Mouse (Mus musculus): Measurements from ENCODE around the gene Hrasls5. TPM values are rescaled to one million over a fixed set of nuclear protein-coding genes. Genes with fewer than 3 reads are reported as not detected.

Hrasls5 gene
- total and polyA plus RNA-seq, 2 experiments: not detected

GRCm38 (mm10) chr19:7601551-7601950 is 10.8 kb upstream of the Hrasls5 start:
- H3K4me1 ChIP-seq (ENCODE audit: control insufficient read depth, insufficient read depth, low read length): no peaks in the 10 kb centered on the region

DNA sequence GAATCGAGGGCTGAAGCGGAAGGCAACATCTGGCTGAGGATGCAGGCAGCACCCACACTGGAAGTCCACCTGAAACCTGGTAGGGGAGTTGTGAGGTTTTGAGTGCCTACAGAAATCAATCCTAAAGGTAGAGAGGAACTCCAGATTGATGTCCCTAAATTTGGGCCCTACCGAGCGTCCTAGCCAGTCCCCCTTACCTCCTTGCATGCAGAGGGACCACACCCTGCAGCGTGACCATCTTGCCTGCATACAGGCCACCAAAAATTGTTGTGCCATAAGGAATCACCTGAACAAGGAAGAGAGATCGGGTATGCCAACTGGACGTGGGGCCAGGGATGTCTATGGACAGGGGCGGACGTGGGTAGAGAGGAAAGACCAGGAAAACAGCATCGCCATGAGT is 8.2 kb upstream of the Hrasls5 start:
- H3K79me2 ChIP-seq (ENCODE audit: control insufficient read depth, insufficient read depth, low read length): no peaks in the 10 kb centered on the region
- TF ChIP-seq POLR2A (IDR thresholded peaks at IDR 0.05; ENCODE audit: extremely low read depth, insufficient read depth, low read length) (no peak), CTCF (IDR thresholded peaks at IDR 0.05; ENCODE audit: low read depth, low read length) (no peak)
- no peaks in the 10 kb centered on the region for H3K4me1 ChIP-seq (ENCODE audit: control insufficient read depth, insufficient read depth, low read length)
- DNase-seq (ENCODE audit: extremely low read depth, low read depth, low spot score): no peak
- H3K27me3 ChIP-seq (ENCODE audit: control insufficient read depth, insufficient read depth, low read length): no peaks in the 10 kb centered on the region
- WGBS: 93% methylated on average over 10 of the region's 10 CpGs
- no peaks in the 10 kb centered on the region for H3K36me3 ChIP-seq (ENCODE audit: control insufficient read depth, insufficient read depth, low read length)
- no peak overlapping the region for H3K27ac ChIP-seq (replicated peaks; ENCODE audit: insufficient read depth, low read depth, low read length)
- no peak overlapping the region for H3K4me3 ChIP-seq (ENCODE audit: insufficient read depth, low read depth, low read length)
- no peak overlapping the region for H3K9ac ChIP-seq (ENCODE audit: low read depth, low read length)

More at GRCm38 (mm10) chr19:7601551-7601950, 10.8 kb upstream of the Hrasls5 start:
- 93% methylated on average over 4 of the region's 4 CpGs for WGBS
- H3K79me2 ChIP-seq (ENCODE audit: control insufficient read depth, insufficient read depth, low read length): no peaks in the 10 kb centered on the region
- H3K4me3 ChIP-seq (ENCODE audit: insufficient read depth, low read depth, low read length): no peak overlapping the region
- no peak for TF ChIP-seq POLR2A (IDR thresholded peaks at IDR 0.05; ENCODE audit: extremely low read depth, insufficient read depth, low read length)
- TF ChIP-seq CTCF (IDR thresholded peaks at IDR 0.05; ENCODE audit: low read depth, low read length): no peak
- no peak for DNase-seq (ENCODE audit: extremely low read depth, low read depth, low spot score)
- H3K36me3 ChIP-seq (ENCODE audit: control insufficient read depth, insufficient read depth, low read length): no peaks in the 10 kb centered on the region
- H3K27ac ChIP-seq (replicated peaks; ENCODE audit: insufficient read depth, low read depth, low read length): no peak overlapping the region
- H3K9ac ChIP-seq (ENCODE audit: low read depth, low read length): no peak overlapping the region
- H3K27me3 ChIP-seq (ENCODE audit: control insufficient read depth, insufficient read depth, low read length): no peaks in the 10 kb centered on the region

DNA sequence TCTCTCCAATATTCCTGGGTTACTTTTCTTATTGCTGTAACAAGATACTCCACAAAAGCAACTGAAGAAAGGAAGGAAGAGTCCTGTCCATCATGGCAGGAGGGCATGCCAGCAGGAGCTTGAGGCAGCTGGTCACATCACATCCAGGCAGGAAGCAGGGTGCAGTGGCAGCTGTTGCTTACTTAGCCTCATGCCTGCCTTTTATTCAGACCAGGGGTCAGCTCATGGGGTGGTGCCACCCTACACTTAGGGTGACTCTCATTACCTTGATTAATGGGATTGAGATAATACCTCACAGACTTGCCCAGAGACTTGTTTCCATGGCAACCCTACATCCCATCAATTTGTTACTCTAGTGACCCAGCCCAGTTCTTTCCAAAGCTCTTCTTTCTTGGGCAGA is 7.3 kb upstream of the Hrasls5 start:
- Histone ChIP-seq H3K4me1 (ENCODE audit: control insufficient read depth, insufficient read depth, low read length) (no peaks in the 10 kb centered on the region), H3K36me3 (ENCODE audit: control insufficient read depth, insufficient read depth, low read length) (no peaks in the 10 kb centered on the region), H3K4me3 (ENCODE audit: insufficient read depth, low read depth, low read length) (no peak overlapping the region), H3K79me2 (ENCODE audit: control insufficient read depth, insufficient read depth, low read length) (no peaks in the 10 kb centered on the region), H3K27me3 (ENCODE audit: control insufficient read depth, insufficient read depth, low read length) (no peaks in the 10 kb centered on the region), H3K9ac (ENCODE audit: low read depth, low read length) (no peak overlapping the region), H3K27ac (replicated peaks; ENCODE audit: insufficient read depth, low read depth, low read length) (no peak overlapping the region)
- no peak for TF ChIP-seq CTCF (IDR thresholded peaks at IDR 0.05; ENCODE audit: low read depth, low read length)
- TF ChIP-seq POLR2A (IDR thresholded peaks at IDR 0.05; ENCODE audit: extremely low read depth, insufficient read depth, low read length): no peak
- DNase-seq (ENCODE audit: extremely low read depth, low read depth, low spot score): no peak

DNA sequence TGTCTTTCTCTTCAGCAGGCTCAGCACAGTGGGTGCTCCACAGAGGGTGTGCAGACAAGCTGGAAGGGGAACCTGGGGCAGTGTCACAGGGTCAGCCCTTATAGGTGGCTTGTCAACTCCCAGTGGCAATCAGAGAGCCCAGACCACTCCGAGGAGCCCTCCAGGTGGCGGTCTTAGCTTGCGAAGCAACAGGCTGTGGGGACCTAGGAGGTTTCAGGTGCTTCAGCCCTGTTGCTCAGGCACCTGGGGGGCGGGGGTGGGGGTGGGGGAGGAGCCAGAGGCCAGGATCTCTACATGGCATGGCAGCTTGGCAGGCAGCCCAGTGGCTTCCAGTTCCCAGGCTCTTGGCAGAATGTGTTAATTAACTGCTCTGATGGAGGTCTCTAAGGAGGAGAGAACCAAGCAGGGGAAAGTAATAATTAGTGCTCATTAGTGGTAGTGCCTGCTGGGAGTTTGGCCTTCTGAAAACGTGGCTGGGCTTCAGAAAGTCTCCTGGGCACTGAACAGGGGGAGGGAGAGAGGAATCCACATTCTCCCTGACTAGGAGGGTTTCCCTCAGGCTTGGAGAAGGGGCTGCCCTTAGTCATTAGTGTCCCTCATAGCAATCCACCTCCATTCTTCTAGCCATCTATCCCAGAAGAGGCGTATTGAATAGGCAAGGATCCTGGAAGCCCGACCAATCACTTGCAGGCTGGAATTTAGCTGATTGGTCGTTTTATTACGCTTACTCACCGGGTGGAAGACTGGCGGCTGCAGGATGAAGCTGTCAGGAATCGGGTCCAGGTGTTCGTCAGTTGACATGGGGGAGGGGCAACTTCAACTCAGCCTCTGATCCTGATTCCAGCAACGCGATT is 6.2 kb upstream of the Hrasls5 start:
- 20% methylated on average over 15 of the region's 15 CpGs for WGBS
- H3K9ac ChIP-seq (ENCODE audit: low read depth, low read length): no peak overlapping the region
- no peaks in the 10 kb centered on the region for H3K4me1 ChIP-seq (ENCODE audit: control insufficient read depth, insufficient read depth, low read length)
- H3K27me3 ChIP-seq (ENCODE audit: control insufficient read depth, insufficient read depth, low read length): no peaks in the 10 kb centered on the region
- H3K4me3 ChIP-seq (ENCODE audit: insufficient read depth, low read depth, low read length): no peak overlapping the region
- no peaks in the 10 kb centered on the region for H3K36me3 ChIP-seq (ENCODE audit: control insufficient read depth, insufficient read depth, low read length)
- TF ChIP-seq CTCF (IDR thresholded peaks at IDR 0.05; ENCODE audit: low read depth, low read length): no peak
- no peak for TF ChIP-seq POLR2A (IDR thresholded peaks at IDR 0.05; ENCODE audit: extremely low read depth, insufficient read depth, low read length)
- no peak for DNase-seq (ENCODE audit: extremely low read depth, low read depth, low spot score)
- no peak overlapping the region for H3K27ac ChIP-seq (replicated peaks; ENCODE audit: insufficient read depth, low read depth, low read length)
- H3K79me2 ChIP-seq (ENCODE audit: control insufficient read depth, insufficient read depth, low read length): no peaks in the 10 kb centered on the region

DNA sequence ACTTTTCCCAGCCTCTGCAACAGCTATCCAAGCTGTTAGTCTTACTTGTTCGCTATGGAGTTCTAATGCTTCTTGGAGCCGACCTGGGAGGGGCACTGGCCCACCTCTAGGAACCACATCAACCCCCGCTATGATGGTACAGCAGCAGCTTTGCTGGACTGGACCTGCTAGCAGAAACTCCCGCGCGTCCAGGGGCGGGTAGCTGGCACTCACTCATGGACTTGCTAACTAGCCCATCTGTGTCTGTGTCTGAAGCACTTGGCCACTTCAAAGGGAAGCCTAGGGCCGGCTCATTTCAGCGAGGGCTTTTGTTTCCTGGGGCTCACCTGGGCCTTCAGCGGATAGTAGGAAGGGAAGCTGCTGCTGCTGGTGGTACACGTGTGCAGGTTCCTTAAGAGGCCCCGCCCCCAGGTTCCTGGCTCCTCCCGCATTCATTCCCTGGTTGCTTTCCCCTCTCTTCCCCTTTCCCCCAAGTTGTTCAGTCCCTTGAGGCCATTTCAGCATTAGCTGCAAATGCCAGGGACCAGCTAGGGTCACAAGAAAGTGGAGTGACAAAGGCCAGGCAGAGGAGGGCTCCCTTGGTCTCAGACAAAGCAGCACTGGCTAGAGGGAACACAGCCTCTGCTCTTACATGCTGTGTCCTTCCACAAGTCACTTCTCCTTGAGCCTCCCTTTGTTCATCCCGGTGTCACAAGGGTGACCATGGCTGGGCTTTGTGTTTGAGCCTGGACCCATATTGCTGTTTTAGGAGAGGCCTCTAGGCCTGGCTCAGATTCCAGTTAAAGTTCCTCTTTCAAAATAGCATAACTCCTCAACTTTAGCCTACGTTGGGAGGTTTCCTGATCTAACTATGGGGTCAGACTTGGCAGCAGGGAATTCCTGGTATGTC is 5.3 kb upstream of the Hrasls5 start, which contains the start of gene Lgals12:
TSS of gene Lgals12 (minus strand) at position 393 of the 889 bp plus-strand sequence.
- WGBS: 16% methylated on average over 15 of the region's 15 CpGs
- Histone ChIP-seq H3K27me3 (ENCODE audit: control insufficient read depth, insufficient read depth, low read length) (peaks cover 3% of the 10 kb centered on the region; the same call in 1 of the 2 replicates), H3K4me3 (ENCODE audit: insufficient read depth, low read depth, low read length) (no peak within 1 kb of the TSS), H3K27ac (replicated peaks; ENCODE audit: insufficient read depth, low read depth, low read length) (no peak within 1 kb of the TSS), H3K79me2 (ENCODE audit: control insufficient read depth, insufficient read depth, low read length) (no peaks in the 10 kb centered on the region), H3K36me3 (ENCODE audit: control insufficient read depth, insufficient read depth, low read length) (no peaks in the 10 kb centered on the region), H3K9ac (ENCODE audit: low read depth, low read length) (no peak within 1 kb of the TSS), H3K4me1 (ENCODE audit: control insufficient read depth, insufficient read depth, low read length) (no peaks in the 10 kb centered on the region)
- TF ChIP-seq CTCF (IDR thresholded peaks at IDR 0.05; ENCODE audit: low read depth, low read length) (no peak), POLR2A (IDR thresholded peaks at IDR 0.05; ENCODE audit: extremely low read depth, insufficient read depth, low read length) (no peak)
- no peak for DNase-seq (ENCODE audit: extremely low read depth, low read depth, low spot score)

Data from liver, adult 2 months (tissue).